Mouse (Mus musculus) neural tube, embryonic 10.5 days (tissue): ENCODE measurements at regions not wholly inside any gene's neighbourhood (a gene's known extent, or its start where the extent isn't known, plus 50 kb on each side); places are given as distances from the start of the nearest gene placed in this dataset.
"Not testable (repeated sequence)": the region's sequence is repeated elsewhere in the genome, so short reads cannot be mapped to it uniquely, and the experiment has no call there.

ENCODE experiments used
- DNase-seq: peaks from one replicate; pipeline ENCODE4 v3.0.0-alpha.2; 2017; ENCODE audit warnings: low spot score; ENCODE audit errors: extremely low spot score

GRCm38 (mm10) chr2:114454901-114455300 lies 199.9 kb downstream of the Dph6 start:
- DNase-seq: no peak

DNA sequence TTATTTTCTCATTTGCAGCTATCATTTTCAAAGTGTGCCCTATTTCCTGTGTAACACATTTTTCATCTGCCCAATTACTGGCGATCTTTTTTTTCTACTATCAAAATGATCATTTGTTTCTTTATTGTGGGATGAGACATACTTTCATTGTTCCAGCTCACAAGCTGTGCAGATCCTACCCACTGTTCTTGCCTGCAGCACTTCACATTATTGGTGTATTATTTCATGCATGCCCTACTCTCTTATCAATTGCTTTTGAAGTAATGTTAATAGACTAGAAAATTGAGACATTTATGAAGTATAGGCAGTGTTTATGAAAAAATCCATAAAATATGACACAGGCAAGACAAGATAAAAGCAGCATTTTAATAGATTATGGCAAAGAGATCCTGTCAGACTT lies 204.6 kb downstream of the Dph6 start:
- no peak for DNase-seq

DNA sequence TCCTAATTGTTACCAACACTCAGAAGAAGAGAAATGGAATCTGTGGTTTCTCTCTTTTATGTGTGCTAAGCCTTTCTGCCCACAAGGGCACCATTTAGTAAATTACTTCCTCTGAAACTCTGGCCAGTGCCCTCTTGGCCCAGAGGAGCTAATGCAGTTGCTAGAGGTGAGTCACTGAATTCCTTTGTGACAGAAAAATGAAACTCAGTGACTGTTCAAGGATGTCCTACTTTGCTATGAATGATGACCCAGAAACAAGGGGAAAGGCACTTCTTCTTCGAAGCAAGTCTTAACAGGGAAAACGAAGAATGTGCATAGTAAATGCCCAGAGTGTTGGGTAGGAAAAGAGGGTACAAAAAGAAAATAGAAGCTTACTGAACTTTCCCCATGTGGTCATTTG lies 211.0 kb downstream of the Dph6 start:
- no peak for DNase-seq

- peak; percentile 15 for DNase-seq
Observed at GRCm38 (mm10) chr2:114440943-114441342, 213.8 kb downstream of the Dph6 start.

GRCm38 (mm10) chr2:114439668-114440067 lies 215.1 kb downstream of the Dph6 start:
- DNase-seq: no peak

- DNase-seq: no peak
Observed at GRCm38 (mm10) chr2:114438048-114438447, 216.7 kb downstream of the Dph6 start.

DNA sequence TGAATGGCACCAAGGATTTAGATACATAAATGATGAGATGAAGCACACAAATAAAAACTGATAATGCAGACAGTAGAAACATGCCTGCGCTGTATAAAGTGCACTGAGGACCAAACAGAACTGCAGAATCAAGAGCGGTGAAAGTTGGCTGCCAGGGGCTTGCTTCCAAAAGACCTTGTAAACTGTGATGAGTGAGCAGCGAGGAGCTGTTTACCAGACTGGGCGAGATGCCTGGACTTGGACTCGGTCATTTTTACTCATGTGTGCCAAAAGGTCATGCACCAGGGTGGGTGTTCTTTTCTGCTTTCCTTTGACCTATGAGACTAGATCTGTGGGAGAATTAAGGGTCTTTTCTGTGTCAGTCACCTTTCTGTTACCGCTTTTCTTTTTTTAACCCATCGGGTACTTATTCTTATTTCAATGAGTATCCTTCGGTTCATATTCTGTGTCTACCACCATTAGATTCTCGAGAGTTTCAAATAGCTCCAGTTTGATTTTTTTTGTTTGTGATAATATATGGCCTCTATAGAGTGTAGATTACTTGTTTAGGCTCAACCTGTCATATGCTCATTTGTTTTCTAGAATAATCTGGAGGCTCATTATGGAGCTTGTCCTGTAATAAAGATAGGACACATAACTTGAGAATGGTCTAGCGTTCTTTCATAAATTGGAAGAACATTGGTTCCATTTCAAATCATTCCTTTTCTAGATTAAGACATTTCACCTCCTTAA lies 226.3 kb upstream of the Zfp770 start:
- no peak for DNase-seq

DNA sequence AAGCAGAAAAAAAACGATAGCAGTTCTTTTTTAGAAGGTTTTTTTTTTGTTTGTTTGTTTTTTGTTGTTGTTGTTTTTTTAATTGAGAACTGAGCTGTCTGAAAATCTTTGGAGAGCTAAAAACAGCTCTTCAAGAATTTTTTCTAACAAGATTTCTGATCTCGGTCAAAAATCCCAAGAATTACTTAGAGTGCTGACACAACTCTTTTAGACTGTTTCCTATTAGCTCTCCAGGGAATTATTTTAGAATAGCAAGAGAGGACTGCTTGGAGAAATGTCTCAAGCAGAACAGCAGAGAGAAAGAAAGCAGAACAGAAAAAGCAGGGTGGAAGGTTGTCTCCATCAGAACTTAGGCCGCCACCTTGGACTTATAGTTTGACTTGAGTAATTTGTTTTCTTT lies 218.1 kb upstream of the Zfp770 start:
- DNase-seq: no peak

- DNase-seq: no peak
Observed at GRCm38 (mm10) chr2:114413013-114413412, 211.7 kb upstream of the Zfp770 start.

GRCm38 (mm10) chr2:114411940-114412715 lies 210.9 kb upstream of the Zfp770 start:
- no peak for DNase-seq

DNA sequence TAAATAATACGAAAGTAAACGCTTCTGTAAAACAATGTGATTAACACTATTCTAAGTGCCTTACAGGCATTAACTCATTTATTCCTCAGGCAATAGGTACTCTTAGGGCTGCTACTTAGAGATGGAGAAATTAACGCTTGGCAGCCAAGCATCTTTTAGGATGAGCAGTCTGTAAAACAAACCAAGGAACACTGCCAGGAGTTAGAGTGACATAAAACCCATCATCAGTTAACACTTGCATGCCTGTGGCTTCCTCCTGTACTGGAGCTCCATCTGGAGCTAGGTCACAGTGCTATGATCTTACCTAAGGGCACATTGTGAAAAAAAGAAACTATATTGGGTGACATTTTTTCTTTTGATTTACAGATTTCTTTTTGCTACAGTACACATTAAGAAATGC lies 209.4 kb upstream of the Zfp770 start:
- no peak for DNase-seq

- no peak for DNase-seq
Observed at GRCm38 (mm10) chr2:114409542-114409941, 208.3 kb upstream of the Zfp770 start.

- DNase-seq: no peak
Observed at GRCm38 (mm10) chr2:114407408-114407807, 206.1 kb upstream of the Zfp770 start.

DNA sequence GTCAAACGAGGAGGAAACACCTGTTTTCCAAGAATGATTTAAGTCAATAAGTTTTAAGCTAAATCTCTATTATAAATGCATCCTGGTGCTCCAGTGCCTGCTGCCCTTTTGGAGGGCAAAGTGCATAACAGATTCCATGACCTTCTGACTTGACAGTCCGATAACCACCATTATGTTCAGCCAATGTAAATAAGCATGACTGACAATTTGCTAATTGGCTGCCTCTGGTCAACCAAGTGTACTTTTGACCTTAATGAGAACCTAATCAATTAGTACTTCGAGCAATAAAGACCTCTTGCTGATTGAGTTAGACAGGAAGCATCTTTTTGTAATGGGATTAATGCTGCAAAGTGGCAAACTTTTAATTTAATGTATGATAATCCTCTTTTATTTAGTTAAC lies 183.3 kb upstream of the Zfp770 start:
- no peak for DNase-seq

DNA sequence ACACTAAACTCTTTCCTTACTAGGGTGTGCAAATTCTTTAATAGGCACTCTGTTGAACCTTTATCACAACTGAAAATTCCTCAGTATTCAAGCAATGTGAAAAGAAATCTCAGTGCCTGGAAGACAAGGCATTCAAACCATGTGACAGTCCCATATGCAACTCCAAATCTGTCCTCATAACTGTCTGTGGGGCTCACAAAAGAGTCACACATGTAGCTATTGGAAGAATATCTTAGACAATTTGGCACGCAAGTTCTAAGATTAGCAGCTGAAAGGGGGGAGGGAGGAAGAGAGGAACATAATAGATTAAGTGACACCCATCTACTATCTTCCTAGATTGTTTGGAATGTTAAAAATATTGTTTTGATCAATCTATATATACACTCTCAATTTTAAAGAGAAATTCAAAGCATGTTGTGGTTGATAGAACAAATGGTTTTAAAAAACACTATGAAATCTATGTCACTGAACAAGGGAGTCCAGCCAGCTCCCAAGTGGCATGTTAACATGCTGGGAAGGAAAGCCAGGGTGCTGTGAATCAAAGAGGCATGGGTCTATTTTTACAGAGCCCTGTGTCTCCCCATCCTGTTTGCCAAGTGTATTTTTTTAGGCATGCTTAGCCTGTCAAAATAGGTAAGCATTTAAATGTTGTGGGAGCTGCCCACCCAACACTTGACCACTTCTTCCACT lies 177.7 kb upstream of the Zfp770 start:
- no peak for DNase-seq

DNA sequence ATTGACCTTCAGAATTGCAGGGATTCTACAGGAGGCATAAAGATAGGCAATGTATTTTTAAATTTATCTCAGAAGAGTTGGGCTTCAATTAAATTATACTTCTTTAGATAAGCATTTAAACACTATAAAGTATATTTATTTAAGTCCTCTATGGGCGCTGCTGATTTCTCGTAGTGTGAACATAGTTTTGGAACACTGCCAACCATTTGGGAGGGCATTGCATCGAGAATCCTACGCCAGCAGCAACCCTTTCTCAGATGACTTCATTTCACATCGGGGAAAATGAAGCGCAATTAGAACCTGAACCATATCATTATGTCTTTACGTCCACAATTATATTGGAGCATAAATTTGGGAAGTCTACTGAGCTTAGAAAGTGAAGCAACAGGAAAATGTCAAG lies 172.2 kb upstream of the Zfp770 start:
- DNase-seq: no peak

- DNase-seq: not testable (repeated sequence)
Observed at GRCm38 (mm10) chr2:114353876-114354275, 152.6 kb upstream of the Zfp770 start.

DNA sequence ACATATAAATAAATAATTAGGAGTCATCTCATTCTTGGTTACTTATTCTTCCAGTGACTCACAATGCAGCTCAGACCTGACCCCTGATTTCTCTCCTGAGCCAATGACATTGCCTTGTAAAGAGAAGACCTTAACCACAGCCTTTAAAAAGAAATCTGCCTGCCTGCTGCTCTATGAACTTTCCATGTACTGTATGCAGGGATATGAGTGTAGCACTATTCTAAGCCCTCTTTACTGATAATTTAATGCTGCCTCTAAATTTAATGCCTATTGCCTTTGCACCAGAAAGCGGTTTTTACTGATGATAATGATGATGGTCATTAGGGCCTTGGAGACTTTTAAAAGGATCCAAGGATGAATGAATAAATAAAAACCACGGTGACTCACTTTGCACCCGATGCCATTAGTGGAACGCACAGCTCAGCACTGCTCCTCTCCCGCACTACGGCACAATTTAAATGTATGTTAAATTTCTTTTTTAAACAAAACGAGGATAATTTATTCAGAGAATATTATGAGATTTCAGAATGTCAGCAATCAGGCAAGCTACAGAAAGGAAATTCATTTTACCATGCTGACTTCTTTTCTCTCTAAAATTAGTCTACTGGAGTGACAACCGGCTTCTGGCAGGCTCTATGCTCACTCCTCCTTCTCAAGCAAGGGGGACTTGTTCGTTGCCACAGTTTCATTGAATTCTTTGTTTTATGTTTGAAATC lies 139.5 kb upstream of the Zfp770 start:
- DNase-seq: no peak

- DNase-seq: no peak
Observed at GRCm38 (mm10) chr2:114301746-114302145, 100.5 kb upstream of the Zfp770 start.

GRCm38 (mm10) chr2:114295110-114295509 lies 93.8 kb upstream of the Zfp770 start:
- no peak for DNase-seq

DNA sequence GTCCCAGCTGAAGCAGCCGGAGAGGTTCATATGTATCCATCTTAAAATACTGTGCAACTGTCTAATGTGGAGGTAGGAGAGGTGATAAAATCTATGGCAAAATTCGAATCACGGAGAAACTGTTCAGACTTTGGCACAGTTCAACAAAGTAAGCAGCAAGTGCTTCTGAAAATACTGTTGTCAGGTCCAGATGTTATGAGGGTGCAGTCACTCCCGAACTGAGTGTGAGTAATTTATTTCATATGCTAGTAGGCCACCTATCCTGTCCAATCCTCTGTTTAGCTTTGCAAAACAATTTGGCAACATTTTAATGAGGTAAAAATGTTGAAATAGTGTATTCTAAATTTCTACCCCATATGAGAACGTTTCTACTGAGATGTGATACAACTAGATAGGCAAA lies 90.1 kb upstream of the Zfp770 start:
- no peak for DNase-seq

- DNase-seq: no peak
Observed at GRCm38 (mm10) chr2:114275536-114275935, 74.3 kb upstream of the Zfp770 start.
